Mouse (Mus musculus): Measurements from ENCODE around the gene Vmn2r12. TPM values are rescaled to one million over a fixed set of nuclear protein-coding genes. Genes with fewer than 3 reads are reported as not detected.
"Not testable (repeated sequence)": the region's sequence is repeated elsewhere in the genome, so short reads cannot be mapped to it uniquely, and the experiment has no call there.

Vmn2r12 gene
- total RNA-seq (2015): not detected in 2 replicates
- total RNA-seq (2017): not detected in 2 replicates

DNA sequence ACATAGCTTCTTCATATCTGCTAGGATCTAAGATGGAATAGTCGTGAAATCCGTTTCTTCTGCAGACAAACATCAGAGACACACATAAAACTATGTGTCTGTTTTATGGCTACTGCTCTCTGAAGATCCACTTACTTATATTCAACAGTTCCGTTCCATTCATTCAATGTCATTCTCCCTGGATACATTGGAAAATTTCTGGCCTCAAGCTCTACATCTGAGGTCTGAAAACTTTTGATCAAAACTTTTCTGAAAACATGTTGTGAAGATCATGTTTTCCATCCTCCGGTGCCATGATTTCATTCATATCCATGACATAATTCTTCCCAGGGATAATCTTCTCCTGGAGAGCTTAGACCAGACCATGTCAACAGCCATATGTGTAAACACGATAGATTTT lies at the start of gene Vmn2r12:
Gene Vmn2r12, minus strand, starts transcription at position 101 of the 400 bp plus-strand sequence.
- not testable (repeated sequence) for ATAC-seq (ENCODE audit: poor library complexity, severe bottlenecking)

DNA sequence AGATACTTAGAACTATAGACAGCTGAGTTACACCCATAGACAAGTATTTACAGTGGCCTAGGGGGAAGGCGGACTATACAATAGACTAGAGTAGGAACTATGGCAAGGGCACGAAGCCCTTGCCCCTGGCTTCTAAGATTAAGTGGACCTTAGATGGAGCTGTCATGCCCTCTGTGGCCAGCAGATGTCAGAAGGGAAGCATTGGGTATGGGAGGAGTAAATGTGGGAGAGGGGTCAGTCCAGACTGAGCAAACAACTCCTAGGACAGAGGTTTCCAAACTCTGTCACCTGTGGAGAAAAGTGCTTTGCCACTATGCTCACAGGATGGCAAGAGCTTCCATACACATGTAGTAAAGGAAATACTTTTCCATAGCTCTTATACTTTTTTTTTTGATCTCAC lies 41.8 kb upstream of the Vmn2r12 start:
- ATAC-seq (ENCODE audit: poor library complexity, severe bottlenecking): no peak

DNA sequence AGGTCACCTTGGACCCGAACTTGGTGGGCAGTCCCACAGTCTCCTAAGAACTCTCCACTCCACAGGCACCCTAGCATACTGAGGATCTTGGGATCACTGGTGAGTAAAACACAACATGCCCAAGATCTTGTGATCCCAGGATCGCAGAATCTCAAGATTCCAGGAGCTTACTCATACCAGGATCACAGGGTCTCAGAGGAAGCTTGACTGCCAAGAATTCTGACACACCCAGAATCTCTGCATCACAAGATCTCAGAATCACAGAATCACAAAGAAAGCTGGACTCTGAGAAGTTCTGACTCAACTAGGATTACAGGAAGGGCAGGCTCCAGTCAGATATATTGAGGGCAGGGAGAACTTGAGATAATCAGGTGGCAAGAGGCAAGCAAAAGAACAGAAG lies 39.0 kb upstream of the Vmn2r12 start:
- ATAC-seq (ENCODE audit: poor library complexity, severe bottlenecking): no peak

GRCm38 (mm10) chr5:109096482-109096881 lies 1.3 kb downstream of the Vmn2r12 start:
- not testable (repeated sequence) for ATAC-seq (ENCODE audit: poor library complexity, severe bottlenecking)

- not testable (repeated sequence) for ATAC-seq (ENCODE audit: poor library complexity, severe bottlenecking)
Observed at GRCm38 (mm10) chr5:109072016-109072415, 25.7 kb downstream of the Vmn2r12 start.

DNA sequence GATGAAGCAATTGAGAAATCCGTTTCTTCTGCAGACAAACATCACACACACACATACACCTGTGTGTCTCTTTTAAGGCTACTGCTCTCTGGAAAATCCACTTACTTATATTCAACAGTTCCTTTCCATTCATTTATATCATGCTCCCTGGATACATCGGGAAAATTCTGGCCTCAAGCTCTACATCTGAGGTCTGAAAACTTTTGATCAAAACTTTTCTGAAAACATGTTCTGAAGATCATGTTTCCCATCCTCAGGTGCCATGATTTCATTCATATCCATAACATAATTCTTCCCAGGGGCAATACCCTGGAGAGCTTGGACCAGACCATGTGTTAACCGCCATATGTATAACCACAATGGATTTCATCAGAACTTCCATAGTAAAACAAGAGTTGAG lies 38.3 kb downstream of the Vmn2r12 start, which contains the start of gene Vmn2r11:
Gene Vmn2r11, minus strand, starts transcription at position 101 of the 400 bp plus-strand sequence.
- not testable (repeated sequence) for ATAC-seq (ENCODE audit: poor library complexity, severe bottlenecking)

- no peak for ATAC-seq (ENCODE audit: poor library complexity, severe bottlenecking)
Observed at GRCm38 (mm10) chr5:109055286-109055685, 42.5 kb downstream of the Vmn2r12 start.

Other genes with a start within 250 kb of the Vmn2r12 start
- not detected in 2 replicates for gene Vmn2r9, start 245.3 kb downstream of the Vmn2r12 start, total RNA-seq (2015)
- gene Vmn2r9, start 245.3 kb downstream of the Vmn2r12 start, total RNA-seq (2017): not detected in 2 replicates
- gene Vmn2r10, start 91.4 kb downstream of the Vmn2r12 start, total RNA-seq (2015): not detected in 2 replicates
- gene Vmn2r10, start 91.4 kb downstream of the Vmn2r12 start, total RNA-seq (2017): not detected in 2 replicates
- gene Vmn2r11, start 38.4 kb downstream of the Vmn2r12 start, total RNA-seq (2015): not detected in 2 replicates
- not detected in 2 replicates for gene Vmn2r11, start 38.4 kb downstream of the Vmn2r12 start, total RNA-seq (2017)
- not detected in 2 replicates for gene Vmn2r13, start 94.2 kb upstream of the Vmn2r12 start, total RNA-seq (2015)
- not detected in 2 replicates for gene Vmn2r13, start 94.2 kb upstream of the Vmn2r12 start, total RNA-seq (2017)
- not detected in 2 replicates for gene Vmn2r14, start 126.8 kb upstream of the Vmn2r12 start, total RNA-seq (2015)
- not detected in 2 replicates for gene Vmn2r14, start 126.8 kb upstream of the Vmn2r12 start, total RNA-seq (2017)
- gene Vmn2r15, start 199.7 kb upstream of the Vmn2r12 start, total RNA-seq (2015): not detected in 2 replicates
- gene Vmn2r15, start 199.7 kb upstream of the Vmn2r12 start, total RNA-seq (2017): not detected in 2 replicates
- gene Vmn2r16, start 232.2 kb upstream of the Vmn2r12 start, total RNA-seq (2015): not detected in 2 replicates
- not detected in 2 replicates for gene Vmn2r16, start 232.2 kb upstream of the Vmn2r12 start, total RNA-seq (2017)

Data from megakaryocyte, adult 5-6 weeks (primary cell).